Mouse (Mus musculus) NIH3T3 (cell line): ENCODE measurements around the gene Cdc5l.

ENCODE experiments used
- DNase-seq: peaks from one replicate; pipeline ENCODE4 v3.0.0-alpha.2; 2012; ENCODE audit warnings: low read depth

The Cdc5l gene

GRCm38 (mm10) chr17:45364871-45365270, 68.7 kb downstream of the Cdc5l start:
- DNase-seq, result no peak

GRCm38 (mm10) chr17:45360950-45361349, 72.6 kb downstream of the Cdc5l start:
- DNase-seq, result no peak

- peak; percentile 95 for DNase-seq
Observed at GRCm38 (mm10) chr17:45359443-45359842, 74.1 kb downstream of the Cdc5l start.

- no peak for DNase-seq
Observed at GRCm38 (mm10) chr17:45356431-45356830, 77.1 kb downstream of the Cdc5l start.

GRCm38 (mm10) chr17:45347951-45348350, 85.6 kb downstream of the Cdc5l start:
- DNase-seq, result no peak
